Mouse (Mus musculus): ENCODE results near the gene Prlr.

DNA sequence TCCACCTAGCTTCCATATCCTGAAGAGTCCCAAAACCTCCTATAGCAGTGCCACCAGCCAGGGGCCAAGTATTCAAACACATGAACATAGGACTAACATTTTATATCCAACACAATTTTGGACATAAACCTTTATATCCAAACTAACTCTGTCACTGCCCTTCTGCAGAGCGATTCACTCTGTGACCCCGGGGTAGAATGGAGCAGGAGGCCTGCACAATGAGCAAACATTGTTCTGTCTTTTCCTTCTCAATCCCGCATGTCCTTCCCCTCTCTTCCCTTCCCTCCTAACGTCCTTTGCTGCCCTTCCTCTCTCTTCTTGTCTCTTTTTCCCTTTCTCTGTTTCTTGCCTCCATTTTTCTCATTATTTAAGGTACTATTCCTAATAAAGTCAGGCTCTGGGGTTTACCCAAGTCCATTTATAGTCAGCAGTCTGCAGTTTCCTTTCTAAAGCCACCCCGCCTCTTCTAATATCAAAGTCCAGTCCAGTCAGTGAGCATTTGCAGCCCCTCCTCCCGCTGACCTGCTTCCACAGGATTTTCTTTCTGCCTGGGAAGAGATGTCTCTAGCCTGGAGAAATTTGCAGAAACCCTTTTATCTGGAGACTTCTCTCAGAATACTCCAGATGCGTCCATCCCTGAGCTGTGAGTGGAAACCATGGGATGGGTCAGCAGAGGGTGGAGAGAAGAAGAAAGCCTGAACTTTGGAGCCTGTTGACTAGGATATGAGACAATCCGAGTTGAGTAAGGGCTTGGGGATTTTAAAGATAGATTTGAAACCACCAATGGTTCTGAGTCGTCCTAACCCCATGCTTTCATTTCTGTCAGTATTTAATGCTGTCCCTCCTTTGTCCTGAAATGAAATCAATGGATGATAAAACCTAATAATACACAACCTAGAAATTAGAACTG is 181.3 kb downstream of the Prlr start, which contains the start of gene Agxt2:
- no peak for TF ChIP-seq CTCF (IDR thresholded peaks at IDR 0.05; ENCODE audit: low read depth)
- TF ChIP-seq EP300 (optimal IDR thresholded peaks at IDR 0.05) = no peak
